Mouse (Mus musculus) hindbrain, embryonic 14.5 days (tissue): ENCODE data around the gene BC005624. TPM values are rescaled to one million over a fixed set of nuclear protein-coding genes. Genes with fewer than 3 reads are reported as not detected.
A peak's percentile ranks its signal among the peaks of the same experiment; 100 is the strongest.

Experiments
- ATAC-seq: fragments of 200-750 bp; cut with Nextera tagmentation; 2 replicates; pipeline ENCODE4 v1.8.0; 2017; ENCODE audit warnings: moderate number of reproducible peaks, mild to moderate bottlenecking, moderate TSS enrichment, moderate library complexity; ENCODE audit not compliant: low FRiP score
- DNase-seq: peaks from one replicate; pipeline ENCODE4 v3.0.0-alpha.2; 2015; ENCODE audit warnings: low spot score
- H3K27ac ChIP-seq: fragments of 300-500 bp; sonication (generic); 2 replicates; pipeline ENCODE4 v1.5.1; 2014; ENCODE audit warnings: mild to moderate bottlenecking, moderate library complexity
- H3K27me3 ChIP-seq: fragments of 300-500 bp; sonication (generic); 2 replicates; pipeline ENCODE4 v1.6.1; 2014; ENCODE audit warnings: mild to moderate bottlenecking, low read length, mixed read lengths; ENCODE audit not compliant: control insufficient read depth, insufficient read depth
- H3K36me3 ChIP-seq: fragments of 300-500 bp; sonication (generic); replicated peaks from 2 replicates; pipeline ENCODE4 v1.6.1; 2014; ENCODE audit not compliant: control insufficient read depth, insufficient read depth
- H3K4me1 ChIP-seq: fragments of 300-500 bp; sonication (generic); replicated peaks from 2 replicates; pipeline ENCODE4 v1.6.1; 2014; ENCODE audit warnings: antibody characterized with exemption, low read length, mixed read lengths; ENCODE audit not compliant: control insufficient read depth, insufficient read depth
- H3K4me2 ChIP-seq: fragments of 300-500 bp; sonication (generic); replicated peaks from 2 replicates; pipeline ENCODE4 v1.6.1; 2014; ENCODE audit warnings: mild to moderate bottlenecking, moderate library complexity
- H3K4me3 ChIP-seq: fragments of 300-500 bp; sonication (generic); replicated peaks from 2 replicates; pipeline ENCODE4 v1.5.1; 2014; ENCODE audit warnings: mild to moderate bottlenecking, low read length
- H3K9ac ChIP-seq: fragments of 300-500 bp; sonication (generic); 2 replicates; pipeline ENCODE4 v1.6.1; 2014
- H3K9me3 ChIP-seq: fragments of 300-500 bp; sonication (generic); 2 replicates; pipeline ENCODE4 v1.6.1; 2016; ENCODE audit warnings: low read length; ENCODE audit not compliant: control insufficient read depth
- WGBS: fragments of 180-500 bp; shearing (Covaris S2); extraction: QIAGEN DNeasy Blood & Tissue Kit; methylation state at CpG from one replicate; pipeline ENCODE4 v1.1.7; 2014; 5-methylcytosine and 5-hydroxymethylcytosine counted together
- polyA plus RNA-seq: library from polyadenylated mRNA; unstranded; fragments of >200 nt; fragmentation: Nextera tagmentation; extraction: Ambion mirVana; gene quantifications from 2 replicates; pipeline ENCODE4 v1.2.1, GENCODE M21; 2014

Gene BC005624
- polyA plus RNA-seq, 1 experiment from 2014 or later, result 72.5 TPM

DNA sequence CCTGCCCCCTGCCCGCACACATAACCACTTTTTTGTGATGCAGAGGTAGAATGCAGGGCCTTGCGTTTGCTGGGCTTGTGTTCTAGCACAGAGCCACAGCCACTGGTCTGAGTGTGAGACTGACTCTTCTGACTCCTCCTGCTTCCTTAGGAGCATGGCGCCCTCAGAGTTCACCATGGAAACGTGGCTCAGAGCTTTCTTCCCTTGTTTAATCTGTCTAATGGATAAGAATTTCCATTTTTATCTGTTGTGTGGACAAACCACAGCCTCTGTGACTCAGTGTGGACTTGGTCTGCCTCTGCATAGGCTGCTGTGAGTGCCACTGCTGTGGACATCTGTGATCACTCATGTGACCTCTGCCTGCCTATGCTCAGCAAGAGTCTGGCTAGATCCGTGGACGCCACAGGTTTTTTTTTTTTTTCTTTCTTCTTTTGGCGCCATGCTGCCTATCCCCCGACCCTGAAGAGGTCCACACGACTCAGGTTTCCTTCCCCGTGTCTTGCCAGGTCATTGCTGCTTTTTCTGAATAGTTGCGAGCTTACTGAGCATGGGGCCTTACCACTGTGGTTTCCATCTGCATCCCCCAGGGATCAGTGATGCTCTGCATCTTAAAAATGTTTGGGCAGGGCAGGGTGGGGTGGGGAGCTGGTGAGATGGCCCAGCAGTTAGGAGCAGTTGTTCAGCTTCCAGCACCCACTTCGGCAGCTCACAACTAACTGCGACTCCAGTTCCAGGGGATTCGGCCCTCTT, 31.5 kb upstream of the BC005624 start:
- Histone ChIP-seq H3K9ac (no peak overlapping the region), H3K27ac (no peak overlapping the region), H3K27me3 (no peaks in the 10 kb centered on the region), H3K4me1 (no peaks in the 10 kb centered on the region), H3K36me3 (peaks cover 77% of the 10 kb centered on the region), H3K9me3 (no peaks in the 10 kb centered on the region), H3K4me2 (no peak overlapping the region), H3K4me3 (no peak overlapping the region)
- WGBS, result 78% methylated on average over 14 of the region's 14 CpGs
- DNase-seq, result no peak
- ATAC-seq, result no peak

GRCm38 (mm10) chr2:31007208-31007607, 25.2 kb upstream of the BC005624 start:
- Histone ChIP-seq H3K36me3 (peaks cover 93% of the 10 kb centered on the region), H3K9me3 (no peaks in the 10 kb centered on the region), H3K27me3 (no peaks in the 10 kb centered on the region), H3K27ac (no peak overlapping the region), H3K9ac (no peak overlapping the region), H3K4me1 (no peaks in the 10 kb centered on the region), H3K4me2 (no peak overlapping the region), H3K4me3 (no peak overlapping the region)
- WGBS, result 91% methylated on average over 5 of the region's 5 CpGs
- no peak for ATAC-seq
- DNase-seq, result no peak

DNA sequence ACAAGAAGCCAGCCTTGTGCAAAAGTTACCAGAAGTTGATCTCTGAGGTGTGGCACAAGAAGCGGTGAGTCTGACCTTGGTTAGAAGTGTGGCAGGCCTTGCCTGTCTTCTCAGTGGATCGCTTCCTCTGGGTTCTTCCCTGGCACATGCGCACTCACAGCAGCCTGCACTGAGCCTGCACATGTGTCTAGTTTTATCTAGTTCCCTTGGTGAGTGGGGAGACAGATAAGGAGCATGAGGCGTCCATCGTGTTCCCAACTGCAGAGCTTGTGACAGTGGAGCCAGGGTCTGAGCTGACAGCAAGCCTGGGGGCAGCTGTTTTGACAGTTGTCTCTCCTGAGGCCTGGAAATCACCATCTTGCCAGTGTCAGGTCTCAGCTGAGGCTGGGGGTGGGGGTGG, 24.4 kb upstream of the BC005624 start:
- H3K4me2 ChIP-seq, result no peak overlapping the region
- no peaks in the 10 kb centered on the region for H3K27me3 ChIP-seq
- 76% methylated on average over 5 of the region's 5 CpGs for WGBS
- no peak overlapping the region for H3K4me3 ChIP-seq
- no peaks in the 10 kb centered on the region for H3K4me1 ChIP-seq
- no peak overlapping the region for H3K27ac ChIP-seq
- no peak overlapping the region for H3K9ac ChIP-seq
- H3K9me3 ChIP-seq, result no peaks in the 10 kb centered on the region
- peaks cover 94% of the 10 kb centered on the region for H3K36me3 ChIP-seq
- no peak for DNase-seq
- no peak for ATAC-seq

- Histone ChIP-seq H3K4me3 (no peak overlapping the region), H3K27me3 (no peaks in the 10 kb centered on the region), H3K4me2 (no peak overlapping the region), H3K9ac (no peak overlapping the region), H3K36me3 (peaks cover 90% of the 10 kb centered on the region), H3K4me1 (no peaks in the 10 kb centered on the region), H3K9me3 (no peaks in the 10 kb centered on the region), H3K27ac (no peak overlapping the region)
- DNase-seq (no peak), ATAC-seq (no peak)
- WGBS, result 75% methylated on average over 2 of the region's 2 CpGs
Measured at GRCm38 (mm10) chr2:31005453-31005852, 23.5 kb upstream of the BC005624 start.

DNA sequence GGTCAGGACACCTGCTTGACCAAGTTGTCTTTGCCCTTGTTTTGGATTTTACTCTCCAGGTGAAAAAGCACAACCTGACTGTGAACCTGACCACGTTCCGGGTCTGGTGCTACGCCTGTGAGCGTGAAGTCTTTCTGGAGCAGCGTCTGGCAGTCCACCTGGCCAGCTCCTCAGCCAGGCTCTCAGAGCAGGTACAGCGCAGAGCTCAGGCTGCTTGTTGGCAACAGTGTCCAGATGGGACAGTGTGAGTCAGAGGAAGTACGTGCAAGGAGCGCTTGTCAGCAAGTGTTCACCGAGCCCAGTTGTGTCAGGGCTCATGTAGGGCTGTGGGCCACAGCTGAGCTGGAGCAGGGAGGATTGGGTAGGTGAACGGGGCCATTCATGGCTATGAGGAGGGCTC, 20.9 kb upstream of the BC005624 start:
- DNase-seq (no peak), ATAC-seq (no peak)
- Histone ChIP-seq H3K27ac (no peak overlapping the region), H3K9ac (no peak overlapping the region), H3K27me3 (no peaks in the 10 kb centered on the region), H3K4me2 (no peak overlapping the region), H3K36me3 (peaks cover 84% of the 10 kb centered on the region), H3K9me3 (no peaks in the 10 kb centered on the region), H3K4me3 (no peak overlapping the region), H3K4me1 (no peaks in the 10 kb centered on the region)
- WGBS, result 93% methylated on average over 10 of the region's 10 CpGs

- Histone ChIP-seq H3K36me3 (peaks cover 44% of the 10 kb centered on the region), H3K4me2 (no peak overlapping the region), H3K4me3 (no peak overlapping the region), H3K27me3 (no peaks in the 10 kb centered on the region), H3K27ac (peak overlapping the region; percentile 69; the same call in 1 of the 2 replicates), H3K9me3 (no peaks in the 10 kb centered on the region), H3K9ac (no peak overlapping the region), H3K4me1 (no peaks in the 10 kb centered on the region)
- DNase-seq (no peak), ATAC-seq (0 out of 2 replicates have a peak, but pooled peaks have one; percentile 24)
- 67% methylated on average over 8 of the region's 8 CpGs for WGBS
Measured at GRCm38 (mm10) chr2:30998443-30999260, 16.7 kb upstream of the BC005624 start.

DNA sequence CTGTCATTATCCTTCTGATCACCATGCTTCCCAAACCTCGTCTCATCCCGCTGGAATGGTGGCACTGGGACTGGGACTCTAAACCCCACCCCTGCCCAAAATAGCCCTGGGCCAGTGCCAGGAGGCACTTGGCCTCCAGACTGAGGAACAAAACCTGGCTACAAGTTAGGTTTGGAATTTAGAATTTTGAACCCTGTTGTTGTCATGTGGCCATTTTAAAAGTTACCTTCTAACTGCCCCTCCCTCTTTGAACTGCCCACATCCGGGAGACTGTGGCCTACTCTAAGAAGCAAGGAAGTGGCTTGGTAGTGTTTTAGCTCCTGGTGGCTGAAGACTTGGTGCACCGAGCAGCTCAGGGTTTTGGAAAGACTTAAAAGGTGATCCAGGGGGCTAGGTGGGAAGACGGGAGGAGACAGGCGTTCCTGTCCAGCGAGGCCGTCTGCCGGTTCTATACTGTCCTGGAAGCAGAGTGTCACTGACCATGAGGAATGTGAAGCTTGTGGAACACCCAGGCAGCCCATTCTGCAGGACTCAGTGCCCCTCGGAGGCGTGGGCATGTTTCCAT, 13.5 kb upstream of the BC005624 start:
- no peak overlapping the region for H3K9ac ChIP-seq
- DNase-seq (no peak), ATAC-seq (no peak)
- 72% methylated on average over 11 of the region's 11 CpGs for WGBS
- H3K4me1 ChIP-seq, result no peaks in the 10 kb centered on the region
- peaks cover 18% of the 10 kb centered on the region for H3K36me3 ChIP-seq
- H3K4me3 ChIP-seq, result no peak overlapping the region
- H3K27me3 ChIP-seq, result no peaks in the 10 kb centered on the region
- no peaks in the 10 kb centered on the region for H3K9me3 ChIP-seq
- H3K27ac ChIP-seq, result no peak overlapping the region
- H3K4me2 ChIP-seq, result no peak overlapping the region

DNA sequence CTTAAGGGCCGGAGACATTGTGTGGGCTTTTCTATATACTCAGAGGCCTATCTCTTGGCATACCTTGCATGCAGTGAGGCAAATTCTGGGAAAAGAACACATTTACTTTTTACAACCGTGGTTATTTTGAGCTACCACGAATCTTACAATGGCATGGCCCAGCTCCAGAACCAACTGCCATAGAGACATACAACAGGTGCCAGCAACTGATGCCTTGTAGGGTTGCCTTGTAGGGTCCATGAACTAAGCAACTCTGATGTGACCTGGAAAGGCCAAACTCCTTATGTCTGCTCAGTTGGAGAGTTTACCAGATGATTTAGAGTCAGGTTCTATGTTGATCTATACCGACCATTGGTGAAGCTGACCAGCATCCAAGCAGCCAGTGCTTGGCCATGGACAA, 12.9 kb upstream of the BC005624 start:
- Histone ChIP-seq H3K4me1 (no peaks in the 10 kb centered on the region), H3K4me3 (no peak overlapping the region), H3K27ac (no peak overlapping the region), H3K9ac (no peak overlapping the region), H3K9me3 (no peaks in the 10 kb centered on the region), H3K27me3 (no peaks in the 10 kb centered on the region), H3K36me3 (peaks cover 12% of the 10 kb centered on the region), H3K4me2 (no peak overlapping the region)
- ATAC-seq, result no peak
- 95% methylated on average over 4 of the region's 4 CpGs for WGBS
- no peak for DNase-seq

DNA sequence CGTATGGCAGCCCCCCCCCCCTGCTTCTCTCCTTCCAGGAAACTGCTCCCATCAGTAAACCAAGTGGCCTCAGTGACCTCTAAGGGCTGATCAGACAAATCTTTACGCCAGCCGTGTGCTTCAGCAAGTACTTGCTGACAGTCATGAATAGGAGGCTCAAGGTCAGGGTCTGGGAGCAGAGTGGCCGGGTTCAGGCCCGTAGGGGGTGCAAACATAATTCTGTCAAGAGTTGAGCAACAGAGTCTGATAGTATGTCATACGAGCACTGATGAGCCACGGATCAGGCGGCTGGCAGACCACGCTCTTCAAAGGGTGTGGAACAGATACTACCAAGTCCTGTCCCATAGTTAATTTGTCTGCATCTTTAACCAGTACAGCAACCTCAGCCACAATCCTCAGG, 8.2 kb upstream of the BC005624 start:
- ATAC-seq (no peak), DNase-seq (no peak)
- H3K4me2 ChIP-seq, result no peak overlapping the region
- 96% methylated on average over 9 of the region's 9 CpGs for WGBS
- H3K4me3 ChIP-seq, result no peak overlapping the region
- H3K9ac ChIP-seq, result no peak overlapping the region
- H3K4me1 ChIP-seq, result 0 out of 2 replicates have a peak, but pooled peaks cover 2% of the 10 kb centered on the region
- H3K27ac ChIP-seq, result no peak overlapping the region
- H3K9me3 ChIP-seq, result no peaks in the 10 kb centered on the region
- H3K36me3 ChIP-seq, result no peaks in the 10 kb centered on the region
- no peaks in the 10 kb centered on the region for H3K27me3 ChIP-seq
